Mouse (Mus musculus) mouse trophoblast stem cell (cell line): ENCODE data around the gene Csrnp1.

Experiments
- in situ Hi-C, 2 experiments: fragments of 300-500 bp; cut with MseI, MboI; formaldehyde crosslinking; loops; 2 replicates in 1 of 2; 3 replicates in 1 of 2; pipeline ENCODE4 v1.15.1; 2025

Csrnp1 gene

DNA sequence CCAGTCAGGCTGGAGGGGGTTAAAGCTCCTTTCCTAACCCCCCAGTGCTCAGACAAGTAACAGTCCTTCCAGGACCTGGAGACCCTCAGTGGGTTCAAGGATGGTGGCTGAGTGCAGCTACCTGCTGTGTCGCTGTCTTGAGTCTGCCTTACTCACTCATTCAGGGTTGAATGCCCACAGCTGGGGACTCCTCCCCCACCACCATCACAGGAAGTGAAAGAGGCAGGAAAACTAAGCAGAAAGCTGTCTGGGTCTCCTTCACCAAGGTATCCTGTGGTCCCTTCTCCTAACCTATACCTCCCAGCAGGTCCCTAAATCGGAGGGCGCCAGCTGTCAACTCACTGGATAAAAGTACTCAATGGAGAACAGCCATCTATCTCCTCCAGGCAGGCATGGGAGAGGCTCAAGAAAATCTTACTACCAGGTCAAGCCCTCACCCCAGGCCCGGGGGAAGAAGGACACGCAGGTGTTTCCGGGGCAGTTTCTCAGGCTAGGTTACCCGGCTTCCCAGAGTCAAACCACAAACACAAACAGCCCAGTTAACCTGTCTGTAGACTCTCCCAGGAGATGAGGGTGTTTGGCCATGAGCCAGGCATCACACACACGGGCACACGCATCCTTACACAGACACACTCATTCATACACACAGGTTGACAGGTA is 6.2 kb downstream of the Csrnp1 start:
- in situ Hi-C loops: loop anchor here in 1 of 2 experiments (5.0 kb wide), 1 partner anchor 34 kb away; no protein-coding TSS in a partner anchor

DNA sequence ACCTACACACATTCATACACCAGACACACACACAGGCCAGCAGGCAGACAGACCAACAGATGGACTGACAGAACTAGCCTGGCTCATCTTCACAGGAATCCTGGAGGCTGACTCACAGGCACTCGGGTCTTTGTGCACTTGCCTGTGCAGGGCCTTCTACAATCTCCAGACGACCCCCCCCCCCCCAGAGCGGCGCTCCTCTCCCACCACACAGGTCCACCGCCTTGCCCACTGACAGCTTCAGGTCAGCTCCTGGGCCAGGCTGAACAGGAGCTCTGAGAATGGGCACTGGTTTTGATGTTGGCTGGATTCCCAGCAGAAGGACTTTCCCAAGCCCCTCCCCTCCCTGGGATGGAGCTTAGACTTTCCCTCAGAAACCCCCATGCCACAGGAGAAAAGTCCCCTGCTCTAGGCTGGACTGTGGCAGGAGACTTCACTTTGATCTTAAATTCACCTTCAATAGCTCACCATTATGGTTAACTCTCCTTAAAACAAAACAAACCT is 6.8 kb downstream of the Csrnp1 start:
- in situ Hi-C loops: loop anchor here in 1 of 2 experiments (5.0 kb wide), 1 partner anchor 35 kb away; no protein-coding TSS in a partner anchor

DNA sequence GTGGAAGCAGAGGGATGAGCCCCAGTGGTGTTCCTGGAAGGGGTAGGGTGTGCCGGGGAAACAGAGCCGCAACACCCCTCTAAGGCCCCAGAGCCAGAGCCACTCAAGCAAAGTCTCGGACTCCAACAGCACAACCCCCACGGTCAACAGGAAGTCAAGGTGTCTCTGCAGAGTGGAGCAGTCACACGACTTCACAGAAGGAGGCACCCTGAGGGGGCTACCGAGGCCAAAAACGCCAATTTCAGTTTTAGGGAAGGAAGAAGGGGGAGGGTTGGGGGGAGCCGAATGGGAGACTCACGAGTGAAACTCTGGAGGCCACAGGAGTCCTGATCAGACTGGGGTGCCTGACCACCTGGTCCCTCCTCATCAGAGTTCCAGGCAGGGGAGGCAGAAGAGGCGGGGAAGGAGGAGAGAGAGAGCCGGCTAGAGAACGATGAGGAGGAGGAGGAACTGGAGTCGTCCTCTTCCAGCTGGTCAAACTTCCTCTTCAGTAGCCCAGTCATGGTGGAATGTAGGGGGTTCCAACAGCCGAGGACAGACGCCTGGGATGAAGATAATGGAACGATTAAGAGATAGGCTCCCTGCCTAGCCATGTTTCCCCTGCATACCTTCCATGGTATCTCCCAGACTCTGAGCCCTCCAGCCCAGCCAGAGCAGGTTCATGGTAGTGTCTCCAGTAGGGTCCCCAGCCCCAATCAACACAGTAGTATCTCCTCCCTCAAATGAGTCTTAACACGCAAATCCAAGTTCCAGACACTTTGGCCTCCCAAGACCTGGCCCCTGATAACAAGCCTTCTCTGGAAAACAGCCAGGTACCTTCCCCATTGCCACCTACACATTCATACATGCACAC is 7.5 kb downstream of the Csrnp1 start:
- in situ Hi-C loops: loop anchor here in 1 of 2 experiments (5.0 kb wide), 1 partner anchor 35 kb away; no protein-coding TSS in a partner anchor

DNA sequence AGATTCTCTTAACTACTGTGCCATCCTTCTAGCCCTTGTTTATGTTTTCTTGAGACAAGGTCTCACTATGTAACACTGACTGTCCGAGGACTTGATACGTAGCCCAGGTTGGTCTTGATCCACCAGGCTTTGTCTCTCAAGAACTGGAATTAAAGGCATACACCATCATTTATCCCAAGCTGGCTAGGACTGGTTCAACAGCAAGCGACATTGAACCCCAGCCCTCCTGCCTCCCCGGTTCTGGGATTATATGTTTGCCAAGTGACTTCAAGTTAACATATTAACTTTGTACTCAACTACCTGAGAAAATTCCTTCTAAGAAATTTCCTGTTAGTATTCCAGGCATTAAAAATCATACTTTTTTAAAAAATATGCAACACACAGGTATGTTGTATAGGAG is 9.2 kb downstream of the Csrnp1 start:
- in situ Hi-C loops: loop anchor here in 1 of 2 experiments (5.0 kb wide), 1 partner anchor 37 kb away; no protein-coding TSS in a partner anchor

DNA sequence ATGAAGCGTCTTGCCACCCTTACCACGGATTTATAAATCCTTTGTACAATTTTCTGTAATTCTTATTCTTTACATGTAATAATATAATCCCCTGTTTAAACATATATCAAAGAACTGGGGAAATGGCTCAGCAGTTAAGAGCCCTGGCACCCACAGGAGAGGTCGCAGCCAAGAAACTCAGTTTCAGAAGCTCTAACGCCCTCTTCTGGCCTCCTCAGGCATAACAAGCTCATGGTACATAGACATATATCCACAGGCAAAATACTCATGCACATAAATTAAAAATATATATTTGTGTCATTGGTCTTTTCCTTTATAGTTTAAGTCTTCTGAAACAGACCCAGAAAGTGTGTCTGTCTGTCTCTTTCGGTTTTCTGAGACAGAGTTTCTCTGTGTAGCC is 9.8 kb downstream of the Csrnp1 start:
- in situ Hi-C loops: loop anchor here (5.0 kb wide), 1 partner anchor 38 kb away; no protein-coding TSS in a partner anchor

DNA sequence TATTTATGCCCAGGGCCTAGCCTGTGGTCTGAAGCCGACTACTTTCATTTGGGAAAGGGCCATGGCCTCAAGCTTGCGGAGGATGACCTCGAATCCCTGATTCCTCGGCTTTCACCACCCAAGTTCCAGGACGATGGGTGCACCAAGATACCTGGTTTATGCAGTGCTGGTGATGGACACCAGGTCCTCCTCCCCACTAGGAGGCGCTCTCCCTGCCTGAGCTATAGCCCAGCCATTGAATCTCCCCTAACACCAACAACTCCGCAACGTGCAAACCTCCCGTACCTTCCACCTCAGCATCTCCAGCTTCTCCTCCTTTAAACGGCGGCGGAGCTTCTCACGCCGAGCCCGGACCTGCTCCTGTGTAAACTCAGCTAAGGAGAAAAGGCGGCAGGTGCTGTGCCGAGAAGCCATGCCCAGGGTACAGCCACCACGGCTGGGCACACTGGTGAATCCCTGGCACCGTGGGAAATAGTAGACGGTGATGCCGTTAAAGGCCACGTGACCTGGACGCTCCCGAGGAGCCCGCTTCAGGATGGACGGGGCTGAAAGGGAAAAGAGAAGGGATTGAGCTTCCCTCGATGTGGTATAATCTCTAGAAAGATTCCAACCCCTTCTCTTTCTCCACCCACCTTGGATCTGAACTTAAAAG is 10.5 kb downstream of the Csrnp1 start:
- in situ Hi-C loops: loop anchor here in 1 of 2 experiments (5.0 kb wide), 1 partner anchor 38 kb away; no protein-coding TSS in a partner anchor

DNA sequence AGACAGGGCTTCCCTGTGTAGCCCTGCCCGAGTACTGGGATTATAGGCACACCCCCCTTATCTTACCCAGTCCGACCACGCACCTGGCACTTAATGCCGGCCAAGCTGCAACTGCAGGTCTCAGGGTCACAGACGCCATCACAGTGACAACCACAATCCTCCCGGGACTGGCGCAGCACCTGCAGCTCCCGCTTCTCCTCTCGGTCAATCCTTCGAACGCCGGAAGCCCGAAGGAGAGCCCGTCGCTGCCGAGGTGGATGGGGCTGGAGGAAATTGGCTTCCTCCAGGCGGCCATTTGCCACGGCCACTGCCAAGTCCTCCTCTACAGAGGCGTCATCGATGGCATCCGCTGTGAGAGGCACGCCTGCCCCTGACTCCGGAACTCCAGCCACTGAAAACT is 11.2 kb downstream of the Csrnp1 start:
- in situ Hi-C loops: loop anchor here in 1 of 2 experiments (5.0 kb wide), 1 partner anchor 39 kb away; no protein-coding TSS in a partner anchor

DNA sequence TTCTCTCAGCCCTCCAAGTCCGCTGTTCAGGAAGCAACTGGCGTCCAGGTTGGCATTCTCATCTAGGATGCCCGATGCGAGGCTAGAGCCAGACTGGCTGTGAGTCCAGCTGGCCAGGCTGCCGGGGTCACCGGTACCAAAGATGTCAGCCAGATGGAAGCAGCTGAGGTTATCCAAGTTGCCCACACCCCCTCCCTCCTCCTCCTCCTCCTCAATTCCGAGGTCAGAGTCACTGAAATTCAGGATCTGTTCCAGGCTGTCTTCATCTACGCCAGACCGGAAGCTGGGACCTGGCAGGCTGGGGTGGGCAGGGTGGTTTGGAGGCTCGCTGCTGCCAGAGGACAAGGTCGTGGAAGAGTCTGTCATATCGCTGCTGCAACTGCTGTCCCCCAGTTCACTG is 11.9 kb downstream of the Csrnp1 start:
- in situ Hi-C loops: loop anchor here in 1 of 2 experiments (5.0 kb wide), 1 partner anchor 40 kb away; no protein-coding TSS in a partner anchor

DNA sequence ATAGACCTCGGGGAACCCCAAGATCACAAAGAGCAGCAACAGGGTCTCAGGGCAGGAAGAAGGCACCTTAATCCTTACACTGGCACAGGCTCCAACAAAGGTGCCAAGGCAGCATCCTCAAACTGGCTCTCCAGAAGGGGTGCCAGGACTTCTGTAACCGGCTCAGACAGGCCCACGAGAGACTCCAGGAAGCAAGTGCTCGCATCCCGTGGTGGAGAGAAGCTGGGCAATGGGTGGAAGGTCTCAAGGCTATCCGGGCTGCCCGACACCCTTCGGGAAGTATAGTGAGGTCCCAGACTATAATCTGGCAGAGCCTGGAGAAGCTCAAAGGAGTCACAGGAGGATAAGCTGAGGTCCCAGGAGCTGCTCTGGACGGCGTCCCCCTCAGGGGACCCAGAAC is 12.3 kb downstream of the Csrnp1 start:
- in situ Hi-C loops: loop anchor here in 1 of 2 experiments (5.0 kb wide), 1 partner anchor 40 kb away; no protein-coding TSS in a partner anchor

DNA sequence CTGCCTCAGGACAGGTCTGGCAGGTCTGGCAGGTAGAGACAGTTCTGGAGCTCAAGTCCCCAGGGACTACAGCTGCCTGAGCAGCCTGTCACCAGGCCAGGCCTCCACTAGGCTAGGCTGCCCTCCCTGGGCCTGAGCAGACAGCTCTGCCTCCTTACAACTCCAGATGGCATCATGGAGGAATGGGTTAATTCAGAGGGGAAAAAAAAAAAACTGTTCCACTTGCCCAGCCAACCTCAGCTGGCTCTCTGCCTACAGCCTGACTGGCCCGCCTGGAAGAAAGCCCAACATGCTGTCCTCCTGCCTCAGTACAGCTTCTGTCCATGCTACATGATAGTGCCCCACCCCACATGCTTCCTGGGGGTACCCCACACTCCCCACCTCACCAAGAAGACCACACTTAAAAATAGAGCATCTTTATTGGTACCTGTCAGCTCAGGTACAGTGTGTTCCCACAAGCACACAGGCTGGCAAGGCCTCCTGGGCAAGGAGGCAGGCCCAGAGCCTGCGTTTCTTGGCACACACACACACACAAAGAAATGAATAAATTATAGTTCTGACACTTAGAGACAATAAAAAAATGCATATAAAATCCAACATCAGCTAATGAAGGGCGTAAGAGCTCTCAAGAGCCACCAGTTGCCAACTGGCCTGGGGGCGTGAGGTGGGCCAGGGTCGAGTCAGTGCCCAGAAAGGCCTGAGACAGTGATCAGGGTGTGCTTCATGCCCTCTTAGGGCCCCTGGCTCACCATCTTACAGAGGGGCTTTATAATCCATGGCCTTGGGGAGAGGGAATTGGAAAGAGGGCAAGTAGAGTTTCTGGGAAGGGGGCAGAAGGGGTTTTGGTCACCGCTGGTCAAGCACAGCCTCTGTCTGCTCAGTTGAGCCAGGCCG is 13.4 kb downstream of the Csrnp1 start:
- in situ Hi-C loops: loop anchor here in 1 of 2 experiments (5.0 kb wide), 1 partner anchor 41 kb away; no protein-coding TSS in a partner anchor

DNA sequence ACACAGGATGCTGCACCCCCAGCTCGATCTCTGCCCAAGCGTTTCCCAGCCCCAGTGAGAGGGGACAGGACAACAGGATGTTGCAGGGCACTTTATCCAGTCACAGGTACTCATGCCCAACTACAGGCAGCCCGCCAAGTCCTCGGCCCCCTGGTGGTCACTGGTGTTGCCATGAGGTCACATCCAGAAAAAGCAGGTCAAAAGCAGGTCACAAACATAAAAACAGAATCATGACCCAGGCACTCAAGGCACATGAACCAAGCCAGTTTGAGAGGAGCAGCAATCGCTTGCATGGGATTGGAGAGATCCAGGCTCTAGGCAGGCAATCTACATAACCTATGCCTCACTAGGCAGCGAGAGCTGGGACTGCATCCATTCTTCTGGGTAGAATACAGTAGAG is 14.2 kb downstream of the Csrnp1 start:
- in situ Hi-C loops: loop anchor here in 1 of 2 experiments (5.0 kb wide), 1 partner anchor 42 kb away; no protein-coding TSS in a partner anchor

DNA sequence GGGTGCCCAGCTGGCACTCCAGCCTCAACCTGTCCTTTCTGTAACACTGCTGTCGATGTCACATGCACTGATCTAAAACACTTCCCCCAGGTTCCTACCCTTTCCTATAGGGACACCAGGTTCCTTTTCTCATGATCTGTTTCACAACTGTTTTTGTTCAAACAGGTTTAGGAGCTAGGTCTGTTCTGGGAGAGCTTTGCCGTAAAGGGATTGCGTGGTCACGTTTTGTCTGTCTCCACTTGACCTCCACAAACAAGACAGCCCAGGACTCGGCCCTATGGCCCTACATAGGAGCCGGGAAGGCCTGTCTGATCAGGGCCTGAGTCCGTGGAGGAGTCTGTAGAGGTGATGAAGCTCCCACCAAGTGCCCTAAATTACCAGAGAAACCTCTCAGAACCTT is 14.6 kb downstream of the Csrnp1 start:
- in situ Hi-C loops: loop anchor here in 1 of 2 experiments (5.0 kb wide), 1 partner anchor 42 kb away; no protein-coding TSS in a partner anchor

DNA sequence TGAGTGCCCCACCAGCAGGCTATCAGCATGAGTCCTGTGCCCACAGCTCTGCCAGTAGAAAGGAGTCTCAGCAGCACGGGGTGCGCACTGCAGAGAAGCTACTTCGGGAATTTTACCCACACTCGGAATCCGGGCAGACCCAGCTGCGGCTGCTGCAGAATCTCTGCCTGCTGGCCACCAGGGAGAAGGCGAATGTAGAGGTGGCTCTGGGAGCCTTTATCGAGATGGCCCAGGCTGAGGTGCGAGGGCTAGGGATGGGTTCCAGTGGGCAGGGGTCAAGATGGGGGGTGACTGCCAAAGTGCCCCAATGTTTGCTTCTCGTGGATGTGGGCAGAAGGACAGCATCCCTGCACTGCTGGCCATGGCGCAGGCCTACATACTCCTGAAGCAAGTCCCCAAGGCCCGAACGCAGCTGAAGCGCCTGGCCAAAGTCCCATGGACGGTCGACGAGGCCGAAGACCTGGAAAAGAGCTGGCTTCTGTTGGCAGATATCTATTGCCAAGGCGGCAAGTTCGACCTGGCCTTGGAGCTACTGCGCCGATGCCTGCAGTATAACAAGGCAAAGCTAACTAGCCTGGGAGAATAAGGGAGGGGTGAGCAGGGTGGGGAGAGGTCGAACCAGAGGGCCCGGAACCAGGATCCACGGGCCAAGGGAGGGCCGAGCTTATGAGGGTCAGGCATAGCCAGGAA is 18.1 kb downstream of the Csrnp1 start:
- in situ Hi-C loops: no loop called here

DNA sequence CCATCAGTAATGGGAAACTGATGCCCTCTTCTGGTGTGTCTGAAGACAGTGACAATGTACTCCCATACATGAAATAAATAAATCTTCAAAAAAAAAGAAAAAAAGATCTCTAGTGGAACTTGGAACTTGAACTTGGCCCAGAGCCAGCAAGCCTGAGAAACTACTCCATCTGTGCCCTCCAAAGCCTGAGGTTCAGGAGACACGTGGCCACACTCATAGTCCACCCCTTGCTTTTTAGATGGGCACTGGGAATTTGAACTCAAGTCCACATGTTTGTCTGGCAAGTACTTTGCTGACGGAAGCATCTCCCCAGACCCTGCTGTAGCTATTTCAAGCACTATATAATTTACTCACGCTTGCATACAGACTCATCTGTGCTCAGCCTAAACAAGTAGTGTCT is 19.3 kb downstream of the Csrnp1 start:
- in situ Hi-C loops: no loop called here

DNA sequence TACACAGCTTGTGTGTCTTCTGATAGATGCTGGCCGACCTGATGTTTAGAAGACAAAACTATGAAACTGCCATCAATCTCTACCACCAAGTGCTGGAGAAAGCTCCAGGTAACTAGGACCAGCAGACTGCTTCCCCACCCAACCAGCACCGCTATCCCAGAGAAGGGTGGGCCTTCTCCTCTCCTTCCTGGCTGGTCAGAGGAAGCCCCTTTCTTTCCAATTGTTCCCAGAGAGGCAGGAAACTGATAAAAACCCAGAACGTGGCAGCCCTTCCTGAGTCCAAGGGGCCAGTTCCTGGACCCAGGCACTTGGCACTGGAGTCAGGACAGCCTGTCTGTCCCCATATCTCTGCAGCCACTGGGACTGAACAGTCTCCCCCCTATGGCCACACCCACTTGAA is 20.3 kb downstream of the Csrnp1 start:
- in situ Hi-C loops: no loop called here

DNA sequence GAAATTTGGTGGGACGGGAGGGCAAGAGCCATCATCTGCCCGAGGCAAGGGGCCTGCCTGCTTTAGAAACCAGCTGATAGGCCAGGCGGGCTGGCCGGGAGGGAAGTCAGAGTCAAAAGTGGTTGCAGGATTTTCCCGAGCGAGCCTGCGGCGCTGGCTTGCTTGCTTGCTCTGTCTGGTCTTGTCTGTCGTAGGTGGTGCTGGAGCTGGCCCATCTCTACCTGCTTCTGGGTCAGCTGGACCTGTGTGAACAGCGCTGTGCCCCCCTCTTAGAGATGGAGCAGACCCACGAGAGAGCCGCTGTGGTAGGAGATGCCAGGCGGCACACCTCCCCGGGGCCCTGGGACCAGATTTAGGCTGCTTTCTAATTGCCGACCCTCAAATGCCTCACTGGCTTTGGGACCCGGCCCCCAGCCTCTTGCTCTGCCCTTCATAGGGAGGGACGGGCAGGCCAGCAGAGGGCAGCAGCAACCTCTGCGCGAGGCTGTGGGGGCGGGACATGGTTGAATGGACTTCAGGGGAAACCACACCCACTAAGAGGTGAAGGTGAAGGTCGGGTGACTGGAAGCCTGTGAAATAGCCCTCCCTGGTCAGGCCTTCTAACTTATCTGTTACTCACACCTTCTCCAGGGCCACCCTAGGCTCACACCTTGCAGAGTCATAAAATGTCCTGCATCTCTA is 21.3 kb downstream of the Csrnp1 start:
- in situ Hi-C loops: no loop called here

DNA sequence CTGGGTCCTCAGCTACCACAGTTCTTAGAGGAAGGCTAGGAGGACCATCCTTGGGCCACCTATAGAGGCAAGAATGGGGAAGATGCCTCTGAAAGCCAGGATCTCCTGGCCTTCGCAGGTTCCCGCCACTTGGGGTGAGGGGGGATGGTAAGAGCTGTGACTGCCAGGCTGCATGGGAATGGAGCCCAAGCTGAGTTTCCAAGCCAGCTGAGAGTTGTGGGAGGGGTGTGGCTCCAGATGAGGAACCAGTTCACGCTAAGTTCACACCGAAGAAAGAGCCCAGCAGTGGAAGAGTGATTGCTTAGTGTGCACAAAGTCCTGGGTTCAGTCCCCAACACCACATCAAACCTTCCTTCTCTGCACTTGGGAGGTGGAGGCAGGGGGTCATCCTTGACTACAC is 22.2 kb downstream of the Csrnp1 start:
- in situ Hi-C loops: no loop called here

DNA sequence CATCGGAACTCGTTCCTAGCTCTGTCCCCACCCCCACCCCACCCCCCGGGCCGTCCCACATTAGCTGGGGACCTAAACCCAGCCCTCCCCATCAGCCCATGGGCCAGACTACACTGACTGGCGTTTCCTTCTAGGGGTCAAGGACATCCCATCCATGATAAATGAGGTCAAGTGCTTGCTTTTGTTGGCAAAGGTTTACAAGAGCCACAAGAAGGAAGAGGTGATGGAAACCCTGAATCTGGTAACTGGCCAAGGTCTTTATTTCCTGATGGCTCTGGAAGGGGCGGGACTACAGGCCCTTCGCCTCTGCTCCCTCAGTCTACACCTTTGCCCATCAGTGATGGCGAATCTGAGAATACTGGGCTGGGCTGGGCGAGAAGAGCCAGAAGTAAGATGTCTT is 25.6 kb downstream of the Csrnp1 start:
- in situ Hi-C loops: loop anchor here in 1 of 2 experiments (10.0 kb wide), 1 partner anchor 116 kb away; no protein-coding TSS in a partner anchor

DNA sequence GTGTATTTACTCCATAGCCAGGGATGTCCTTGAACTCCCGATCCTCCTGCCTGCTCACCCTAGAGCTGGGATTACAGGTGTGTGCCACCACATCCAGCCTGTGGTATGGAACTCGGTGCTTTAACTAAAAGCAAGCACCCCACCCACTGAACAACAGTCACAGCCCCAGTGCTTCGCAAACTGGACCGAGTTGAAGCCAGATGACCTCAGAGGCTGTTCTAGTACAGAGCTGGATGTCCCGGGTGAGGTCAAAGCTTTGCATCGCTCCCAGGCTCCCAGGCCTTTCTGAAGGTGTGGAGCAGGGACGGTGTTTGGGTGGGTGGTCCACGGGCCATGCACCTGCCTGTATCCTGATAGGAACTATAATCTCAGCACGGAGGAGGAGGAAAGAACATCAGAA is 33.1 kb downstream of the Csrnp1 start:
- in situ Hi-C loops: loop anchor here in 1 of 2 experiments (10.0 kb wide), 1 partner anchor 123 kb away; no protein-coding TSS in a partner anchor
